Mouse (Mus musculus) monocyte, adult 2 months (primary cell): ENCODE data around the gene Plvap.
"Not testable (repeated sequence)": the region's sequence is repeated elsewhere in the genome, so short reads cannot be mapped to it uniquely, and the experiment has no call there.

Experiments used
- DNase-seq, 2 experiments: peaks; one replicate each; pipeline ENCODE4 v3.0.0; 2022; ENCODE audit warnings: low spot score in 2 of 2, low read depth in 1 of 2

Gene Plvap

DNA sequence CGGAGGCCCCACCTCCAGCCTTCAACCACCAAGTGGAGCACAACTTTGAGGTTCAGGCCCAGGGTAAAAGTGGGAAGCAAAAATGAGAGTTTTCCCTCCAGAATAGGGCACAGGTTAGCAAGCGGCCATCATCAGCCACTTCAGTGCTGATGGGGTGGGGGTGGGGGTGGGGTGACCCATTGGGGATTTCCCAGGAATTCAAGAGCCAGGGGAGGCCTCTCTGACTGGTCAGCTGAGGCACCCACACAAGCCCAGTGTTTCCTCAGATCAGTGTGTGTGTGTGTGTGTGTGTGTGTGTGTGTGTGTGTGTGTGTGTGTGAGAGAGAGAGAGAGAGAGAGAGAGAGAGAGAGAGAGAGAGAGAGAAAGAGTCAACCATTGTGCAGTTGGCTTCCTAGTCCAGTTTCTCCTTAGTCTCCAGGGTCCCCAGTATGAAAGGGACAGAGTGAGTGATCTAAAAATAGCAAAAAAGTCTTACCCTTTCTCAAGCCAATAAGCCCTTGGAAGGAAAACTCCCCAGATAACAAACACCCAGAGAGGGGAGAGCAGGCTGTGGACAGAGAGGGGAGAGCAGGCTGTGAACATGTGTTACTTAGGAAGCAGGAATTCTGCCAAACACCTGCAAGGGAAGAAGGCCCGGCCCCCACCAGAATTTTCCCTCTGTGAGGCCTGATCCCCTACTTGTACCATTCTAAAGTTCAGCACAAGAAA, 15.8 kb upstream of the Plvap start:
- DNase-seq: no peak

DNA sequence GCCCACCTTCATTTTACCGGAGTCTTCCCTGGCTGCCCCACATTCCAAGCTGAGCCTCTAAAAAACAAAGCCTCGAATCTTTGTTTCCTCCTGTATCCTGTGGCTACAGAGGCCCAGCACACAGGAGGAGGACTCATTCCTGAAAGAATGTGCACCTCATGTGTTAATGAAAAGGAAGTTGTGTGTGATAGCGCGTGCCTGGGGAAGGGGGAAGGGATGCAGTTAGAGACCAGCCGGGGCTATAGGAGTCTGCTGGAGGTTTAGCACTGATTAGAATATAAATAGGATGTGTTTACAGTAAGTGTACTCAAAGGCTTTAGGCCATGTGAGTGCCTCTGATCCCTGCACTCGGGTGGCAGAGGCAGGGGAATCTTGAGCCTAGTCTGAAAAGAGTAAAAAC, 14.7 kb upstream of the Plvap start:
- DNase-seq: no peak

DNA sequence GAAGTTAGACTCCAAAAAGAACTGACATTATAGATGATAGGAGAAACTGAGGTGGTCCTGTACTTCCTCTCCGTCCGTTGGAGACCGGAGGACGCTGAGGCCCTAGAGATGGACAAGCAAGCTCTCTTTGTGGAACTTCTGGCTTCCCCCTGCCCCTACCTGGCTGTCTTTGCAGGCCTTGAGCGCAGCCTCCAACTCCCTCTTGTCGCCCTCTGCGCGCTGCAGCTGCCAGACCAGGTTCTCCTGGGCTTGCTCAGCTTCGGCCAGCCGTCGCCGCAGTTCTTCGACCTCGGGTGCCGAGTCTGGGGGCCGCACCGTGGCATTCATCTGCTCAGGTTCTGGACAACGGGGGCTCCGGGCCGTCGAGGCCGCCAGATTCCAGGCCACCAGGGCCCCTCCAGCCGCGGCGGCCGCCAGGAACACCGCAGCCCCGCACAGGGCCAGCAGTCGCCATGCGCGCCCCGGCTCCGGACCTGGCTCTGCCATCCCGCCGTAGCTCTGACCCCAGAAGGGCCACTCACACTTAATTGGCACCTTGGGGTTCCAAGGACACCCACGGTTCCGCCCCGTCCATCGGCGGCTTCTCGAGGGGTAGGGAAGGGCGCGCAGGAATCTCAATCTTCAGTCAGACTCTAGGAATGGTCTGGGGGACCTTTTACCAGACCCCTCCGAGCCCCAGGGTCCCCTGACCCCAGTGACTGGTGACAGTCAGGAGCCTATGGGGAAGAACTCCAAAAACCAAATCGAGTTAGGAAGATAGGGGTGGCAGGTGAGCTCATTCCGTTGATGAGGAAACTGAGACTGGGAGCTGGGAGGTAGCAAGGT, 13.9 kb upstream of the Plvap start, which contains the start of gene Ccdc194:
TSS of gene Ccdc194 (minus strand) at position 486 of the 825 bp plus-strand sequence.
- no peak for DNase-seq

DNA sequence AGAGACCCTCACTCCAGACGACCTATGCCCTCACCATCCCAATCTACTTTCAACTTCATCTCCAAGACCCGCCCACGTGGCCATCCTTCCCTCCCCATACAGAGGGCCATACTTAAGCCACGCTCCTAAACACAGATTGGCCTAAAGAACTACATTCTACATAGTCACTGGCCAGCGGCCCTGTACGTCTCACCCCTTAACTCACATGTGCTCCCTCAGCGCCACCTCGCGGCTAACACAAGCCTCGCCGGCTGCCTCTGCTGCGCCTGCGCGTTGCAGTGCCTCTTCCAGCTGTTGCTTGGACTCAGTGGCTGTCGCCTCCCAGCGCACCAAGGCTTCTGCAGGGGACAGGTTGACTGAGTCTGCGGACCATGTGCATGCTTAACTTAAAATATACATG, 10.1 kb upstream of the Plvap start:
- peak; percentile 80 to 94 for DNase-seq

DNA sequence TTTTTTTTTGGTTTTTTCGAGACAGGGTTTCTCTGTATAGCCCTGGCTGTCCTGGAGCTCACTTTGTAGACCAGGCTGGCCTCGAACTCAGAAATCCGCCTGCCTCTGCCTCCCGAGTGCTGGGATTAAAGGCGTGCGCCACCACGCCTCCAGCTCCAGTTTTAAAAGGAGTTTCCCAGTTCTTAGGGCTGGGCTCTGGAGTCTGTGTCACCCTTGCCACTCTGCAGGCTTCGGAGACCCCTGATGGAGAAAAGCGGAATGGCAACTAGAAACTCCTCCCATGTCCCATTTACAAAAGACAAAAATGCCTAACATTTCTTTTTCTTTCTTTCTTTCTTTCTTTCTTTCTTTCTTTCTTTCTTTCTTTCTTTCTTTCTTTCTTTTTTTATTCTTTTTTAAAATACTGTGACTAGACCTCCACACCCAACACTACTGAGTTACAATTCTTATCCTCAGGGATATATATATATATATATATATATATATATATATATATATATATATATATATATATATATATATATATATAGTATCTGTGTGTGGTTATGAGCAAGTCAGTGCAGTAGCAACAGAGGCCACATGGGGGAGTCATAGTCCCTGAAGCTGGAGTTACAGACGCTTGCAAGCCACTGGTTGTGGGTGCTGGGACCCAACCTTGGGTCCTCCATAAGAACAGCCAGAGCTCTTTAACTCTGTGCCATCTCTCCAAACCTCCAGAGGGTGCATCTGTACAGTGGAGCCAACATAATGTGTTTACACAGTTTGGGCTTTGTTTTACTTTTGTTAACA, 7.7 kb upstream of the Plvap start:
- not testable (repeated sequence) for DNase-seq

DNA sequence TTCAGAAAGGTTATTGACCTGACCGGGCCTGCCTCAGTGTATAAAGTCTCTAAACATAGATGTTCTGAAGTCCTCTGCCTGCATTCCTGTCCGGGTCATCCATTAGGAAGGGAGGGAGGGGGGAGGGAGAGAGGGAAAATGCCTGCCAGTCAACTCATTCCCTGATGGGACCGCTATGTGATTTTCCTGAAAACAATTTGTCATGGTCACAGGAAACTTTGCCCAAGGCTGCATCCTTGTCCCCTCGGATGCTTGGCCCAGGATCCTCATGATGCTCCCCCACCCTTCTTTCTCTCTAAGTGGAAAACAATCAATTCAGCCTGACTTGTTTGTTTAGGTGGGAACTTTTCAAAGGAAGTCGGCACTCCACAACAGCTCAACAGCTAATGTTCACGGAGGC, 5.2 kb upstream of the Plvap start:
- no peak for DNase-seq

DNA sequence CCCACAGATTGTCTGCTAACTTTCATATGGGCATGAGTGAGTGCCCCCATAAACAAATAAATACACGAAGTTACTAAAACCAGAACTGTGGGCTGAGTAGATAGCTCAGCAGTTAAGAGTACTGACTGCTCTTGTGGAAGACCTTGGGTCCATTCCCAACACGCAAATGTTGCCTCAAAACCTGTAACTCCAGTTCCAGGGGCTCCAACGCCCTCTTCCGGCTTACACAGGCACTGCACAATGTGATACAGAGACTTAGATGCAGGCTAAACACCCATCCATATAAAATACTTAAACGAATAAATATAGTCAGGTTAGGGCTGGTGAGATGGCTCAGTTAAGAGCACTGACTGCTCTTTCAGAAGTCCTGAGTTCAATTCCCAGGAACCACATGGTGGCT, 3.5 kb upstream of the Plvap start:
- no peak for DNase-seq

DNA sequence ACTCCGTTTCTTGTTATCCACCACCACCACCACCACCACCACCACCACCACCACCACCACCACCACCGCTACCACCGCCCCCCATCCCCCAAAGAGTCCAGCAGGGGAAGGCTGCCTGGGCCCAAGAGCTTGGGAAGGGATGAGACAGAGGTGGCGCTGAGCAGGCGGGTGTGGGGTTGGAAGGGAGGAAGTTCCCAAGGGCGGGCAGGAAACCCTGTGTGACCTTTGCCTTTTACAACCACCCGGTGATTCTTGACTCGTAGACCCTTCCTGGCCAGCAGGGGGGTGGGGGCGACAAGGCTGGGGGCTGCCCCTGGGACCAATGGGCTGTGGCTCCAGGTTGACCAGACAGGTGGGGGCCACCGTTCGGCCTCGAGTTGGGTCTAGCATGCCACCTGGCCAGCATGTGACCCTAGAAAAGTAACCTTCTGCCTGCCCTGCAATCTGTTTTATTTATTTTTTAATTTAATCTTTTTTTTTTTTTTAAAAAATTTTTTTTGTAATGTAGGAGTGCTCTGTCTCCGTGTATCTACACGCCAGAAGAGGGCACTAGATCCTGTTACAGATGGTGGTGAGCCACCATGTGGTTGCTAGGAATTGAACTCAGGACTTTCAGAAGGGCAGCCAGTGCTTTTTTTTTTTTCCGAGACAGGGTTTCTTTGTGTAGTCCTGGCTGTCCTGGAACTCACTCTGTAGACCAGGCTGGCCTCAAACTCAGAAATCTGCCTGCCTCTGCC, 1.6 kb upstream of the Plvap start:
- DNase-seq: no peak

DNA sequence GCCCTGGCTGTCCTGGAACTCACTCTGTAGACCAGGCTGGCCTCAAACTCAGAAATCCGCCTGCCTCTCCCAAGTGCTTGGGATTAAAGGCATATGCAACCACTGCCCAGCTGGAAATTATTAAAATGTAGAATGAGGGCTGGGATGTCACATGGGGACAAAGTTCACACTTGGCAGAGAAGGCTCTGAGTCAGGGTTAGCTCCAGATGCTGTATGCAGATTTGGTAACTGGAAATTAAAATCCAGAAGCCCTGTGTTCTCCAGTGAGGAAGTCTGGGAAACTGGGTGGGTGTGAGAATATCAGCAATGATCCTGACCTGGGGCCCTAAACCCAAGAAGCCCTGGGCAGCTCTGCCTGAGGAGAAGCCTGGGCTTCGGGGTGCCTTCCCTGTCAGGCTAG, 2.2 kb downstream of the Plvap start:
- no peak for DNase-seq

DNA sequence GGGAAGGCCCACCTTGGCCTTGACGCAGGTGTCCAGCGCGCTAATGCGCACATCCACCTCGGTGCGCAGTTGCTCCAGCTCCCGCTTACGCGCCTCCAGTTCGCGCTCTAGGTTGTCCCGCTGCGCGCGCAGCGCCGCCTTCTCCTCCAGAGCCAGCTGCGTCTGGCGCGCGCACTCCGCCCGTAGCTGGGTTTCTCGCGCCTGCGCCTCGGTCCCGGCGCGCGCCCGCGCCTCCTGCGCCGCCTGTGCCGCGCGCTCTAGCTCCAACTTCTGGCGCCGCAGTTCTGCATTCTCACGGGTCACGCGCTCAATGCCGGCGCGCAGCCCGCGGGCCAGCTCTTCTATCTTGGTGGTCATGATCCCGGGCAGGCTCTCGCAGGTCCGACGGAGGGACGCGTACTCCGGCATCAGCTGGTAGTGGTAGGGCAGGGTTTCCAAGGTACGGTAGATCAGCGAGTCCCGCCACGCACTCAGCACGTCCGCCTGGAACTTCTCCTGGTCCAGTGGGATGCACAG, 3.9 kb downstream of the Plvap start:
- no peak for DNase-seq

DNA sequence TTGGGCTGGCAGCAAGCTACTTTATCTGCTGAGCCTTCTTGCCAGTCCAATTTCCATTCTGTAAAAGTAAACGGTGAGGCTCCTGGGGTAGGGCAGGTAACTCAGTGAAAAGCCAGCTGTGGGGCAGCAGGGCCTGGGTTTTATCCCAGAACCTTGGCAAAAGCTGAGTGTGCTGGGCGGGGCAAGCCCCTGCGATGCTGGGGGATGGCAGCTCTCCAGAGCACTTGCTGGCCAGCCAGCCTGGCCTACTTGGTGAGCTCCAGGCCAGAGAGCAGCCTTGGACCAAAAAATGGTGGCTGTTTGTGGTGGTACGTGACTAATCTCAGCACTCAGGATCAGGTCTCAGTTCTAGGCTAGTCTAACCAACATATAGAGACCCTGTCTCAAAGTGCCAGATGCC, 5.6 kb downstream of the Plvap start:
- no peak for DNase-seq

DNA sequence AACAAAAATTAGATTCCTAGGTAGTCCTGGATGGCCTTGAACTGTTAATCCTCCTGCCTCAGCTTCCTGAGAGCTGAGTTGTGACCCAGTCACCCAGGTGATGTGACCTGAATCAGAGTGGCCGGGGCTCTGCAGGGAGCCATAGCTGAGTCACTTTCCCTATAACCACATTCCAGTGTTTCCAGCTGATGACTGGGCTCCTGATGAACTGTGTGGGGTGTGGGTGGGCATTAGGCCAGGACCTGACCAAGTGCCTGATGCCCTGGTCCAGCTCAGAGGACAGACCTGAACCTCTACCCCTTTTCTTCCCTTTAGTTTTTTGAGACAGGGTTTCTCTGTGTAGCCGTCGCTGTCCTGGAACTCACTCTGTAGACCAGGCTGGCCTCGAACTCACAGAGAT, 6.2 kb downstream of the Plvap start:
- DNase-seq: no peak

DNA sequence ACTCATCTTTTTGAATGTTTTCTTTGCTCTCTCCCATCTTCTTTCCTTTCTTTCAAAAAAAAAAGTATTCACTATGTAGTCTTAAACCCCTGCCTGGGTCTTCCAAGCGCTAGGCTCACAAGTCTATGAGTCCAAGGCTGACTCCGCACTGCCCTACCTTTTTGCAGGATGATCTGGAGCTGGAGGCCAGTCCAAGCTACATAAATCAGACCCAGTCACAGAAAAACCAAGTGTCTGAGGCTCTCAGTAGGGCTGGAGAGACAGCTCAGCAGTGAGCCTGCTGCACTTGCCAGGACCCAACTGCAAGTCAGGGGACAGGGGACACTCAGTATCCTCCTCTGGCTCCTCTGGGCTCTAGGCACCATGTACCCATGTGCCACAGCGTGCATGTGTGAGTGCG, 7.2 kb downstream of the Plvap start:
- no peak for DNase-seq

DNA sequence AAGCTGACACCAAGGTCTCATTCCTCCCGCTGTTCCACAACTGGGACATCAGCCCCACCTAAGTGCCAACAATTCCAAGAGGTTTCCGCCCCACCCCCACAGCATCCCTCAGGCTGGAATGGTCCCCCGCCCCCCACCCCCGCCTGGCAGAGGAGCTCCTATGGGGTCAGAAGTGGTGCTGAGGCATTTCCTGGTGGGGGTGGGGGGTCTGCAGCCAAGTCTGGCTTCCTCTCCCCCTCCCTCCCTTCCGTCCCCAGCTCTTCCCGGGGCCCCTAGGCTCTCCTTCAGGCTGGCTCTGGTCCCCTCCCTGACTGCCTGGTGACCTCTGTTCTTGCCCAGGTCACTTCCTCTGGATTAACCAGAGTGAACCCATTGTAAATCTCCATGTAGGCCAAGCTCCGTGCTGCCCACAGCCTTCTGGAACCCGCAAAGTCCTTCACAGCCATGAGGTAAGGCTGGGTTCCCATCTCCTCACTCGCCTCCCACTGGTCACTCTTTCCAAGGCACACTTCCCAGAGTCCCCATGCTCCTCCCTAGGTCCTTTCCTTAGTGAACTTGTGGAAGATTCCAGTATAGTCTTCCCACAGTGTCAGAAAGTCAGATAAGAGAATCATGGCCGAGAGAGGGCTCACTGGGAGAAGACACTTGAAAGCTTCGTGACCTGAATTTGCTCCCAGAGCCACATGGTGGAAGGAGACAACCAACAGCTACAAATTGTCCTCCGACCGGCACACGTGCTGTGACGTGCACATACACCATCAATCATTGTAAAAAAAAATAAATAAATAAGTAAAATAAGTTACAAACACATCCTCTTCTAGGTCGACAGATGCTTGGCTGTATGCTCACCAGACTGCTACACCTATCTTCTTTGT, 12.5 kb downstream of the Plvap start:
- DNase-seq: no peak

DNA sequence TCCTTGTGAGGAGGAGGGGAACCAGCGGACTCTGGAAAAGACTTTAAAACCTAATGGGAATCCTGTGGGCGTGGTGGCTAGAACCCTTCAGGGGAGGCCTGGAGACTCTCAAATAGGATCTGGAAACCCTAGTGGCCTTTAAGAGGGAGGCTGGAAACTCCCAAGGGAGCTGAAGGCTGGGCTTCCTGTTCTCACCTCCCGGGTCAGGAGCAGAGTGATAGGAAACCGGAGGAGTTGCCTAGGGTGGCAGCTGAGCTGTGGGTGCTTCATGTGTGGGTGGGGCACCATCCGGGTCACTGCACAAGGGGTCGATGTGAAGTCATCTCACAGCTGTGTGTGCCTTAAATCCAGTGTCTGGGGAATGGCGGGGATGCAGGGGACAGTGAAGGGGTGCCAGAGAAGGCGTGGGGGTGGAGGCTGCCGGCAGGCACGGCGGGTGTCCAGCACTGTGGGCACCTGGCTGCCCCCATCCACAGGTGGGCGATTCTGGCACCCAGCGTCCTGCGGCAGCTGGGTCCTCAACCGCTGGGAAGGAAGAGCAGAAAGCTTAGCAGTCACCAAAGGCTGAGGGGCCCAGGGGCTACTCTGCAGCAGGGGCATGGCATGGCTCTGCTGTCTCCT, 13.6 kb downstream of the Plvap start:
- no peak for DNase-seq

DNA sequence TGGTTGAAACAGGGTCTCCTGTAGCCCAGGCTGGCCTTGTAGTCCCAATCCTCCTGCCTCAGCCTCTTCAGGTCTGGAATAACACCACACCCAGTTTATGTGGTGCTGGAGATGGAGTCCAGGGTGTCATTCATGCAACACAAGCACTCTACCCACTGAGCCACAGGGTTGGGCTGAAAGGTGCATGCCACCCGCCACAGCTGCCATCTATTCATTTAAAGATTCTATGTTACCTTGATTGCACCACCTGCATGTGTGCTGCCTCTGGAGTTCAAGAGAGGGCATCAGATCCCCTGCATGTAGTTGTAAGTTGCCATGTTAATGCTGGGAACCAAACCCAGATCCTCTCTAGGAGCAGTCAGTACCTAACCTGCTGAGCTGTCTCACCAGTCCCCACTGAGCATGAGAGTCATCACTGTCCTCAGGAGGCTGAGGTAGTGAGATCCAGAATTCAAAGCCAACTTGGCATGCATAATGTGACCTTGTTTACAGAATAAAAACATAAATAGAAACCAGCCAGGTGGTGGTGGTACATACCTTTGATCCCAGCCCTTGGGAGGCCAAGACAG, 14.4 kb downstream of the Plvap start:
- no peak for DNase-seq

DNA sequence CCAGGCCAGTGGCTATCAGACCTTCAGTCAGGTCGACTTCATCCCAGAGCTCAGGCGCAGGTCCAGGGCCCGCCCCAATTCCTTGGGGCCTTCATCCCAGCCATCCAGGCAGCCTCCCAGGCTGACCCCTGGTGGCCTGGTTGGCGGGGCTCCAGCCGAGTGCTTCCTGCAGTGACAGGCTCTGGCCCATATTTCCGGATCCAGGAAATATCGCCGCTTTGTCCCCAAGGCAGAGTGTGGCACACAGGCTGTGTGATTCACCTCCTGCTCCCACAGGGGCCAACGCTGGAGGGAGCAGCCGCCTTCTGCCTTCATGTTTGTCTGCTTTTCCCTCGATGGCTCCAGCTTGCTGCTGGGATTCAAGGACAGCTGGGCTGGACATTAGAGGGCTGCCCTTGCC, 15.1 kb downstream of the Plvap start:
- no peak for DNase-seq

DNA sequence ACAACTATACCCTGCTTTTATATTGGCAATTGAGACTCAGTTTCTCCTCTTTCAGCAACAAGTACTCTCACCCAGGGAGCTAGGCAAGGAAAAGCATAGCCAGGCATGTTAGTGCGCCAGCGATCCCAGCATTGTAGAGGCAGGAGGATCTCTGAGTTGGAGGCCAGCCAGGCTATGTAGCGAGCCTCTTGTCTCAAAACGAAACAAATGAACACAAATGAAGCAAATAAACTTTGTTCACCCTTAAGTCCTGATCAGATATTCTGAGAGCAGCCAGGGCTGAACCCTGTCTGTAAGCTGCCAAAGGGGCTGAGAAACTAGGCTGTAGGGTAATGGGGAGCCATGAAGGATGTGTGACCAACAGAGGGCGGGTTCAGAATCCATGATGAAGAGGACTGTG, 15.7 kb downstream of the Plvap start:
- no peak for DNase-seq

DNA sequence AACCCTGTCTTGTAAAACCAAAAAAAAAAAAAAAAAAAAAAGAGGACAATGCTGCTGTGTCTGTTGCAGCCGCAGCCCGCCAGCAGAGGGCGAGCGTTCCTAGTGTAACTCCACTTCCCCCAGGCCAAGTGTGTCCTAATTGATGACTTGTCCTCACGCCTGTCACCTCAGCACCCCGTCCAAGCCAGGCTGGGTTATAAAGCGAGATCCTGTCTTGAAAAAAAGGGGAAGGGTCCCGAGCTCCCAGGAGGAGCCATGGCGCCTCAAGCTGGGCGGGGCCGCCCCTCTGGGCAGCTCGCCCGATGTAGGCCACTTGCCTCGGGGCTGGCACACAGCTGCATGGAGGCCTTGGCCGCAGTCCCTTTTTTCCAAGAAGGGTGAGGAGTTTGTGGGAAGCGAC, 16.5 kb downstream of the Plvap start:
- DNase-seq: peak in 1 of 2 experiments; percentile 74
